26 mouse cellular contexts compared by ENCODE assay signal in the genomic region with DNA sequence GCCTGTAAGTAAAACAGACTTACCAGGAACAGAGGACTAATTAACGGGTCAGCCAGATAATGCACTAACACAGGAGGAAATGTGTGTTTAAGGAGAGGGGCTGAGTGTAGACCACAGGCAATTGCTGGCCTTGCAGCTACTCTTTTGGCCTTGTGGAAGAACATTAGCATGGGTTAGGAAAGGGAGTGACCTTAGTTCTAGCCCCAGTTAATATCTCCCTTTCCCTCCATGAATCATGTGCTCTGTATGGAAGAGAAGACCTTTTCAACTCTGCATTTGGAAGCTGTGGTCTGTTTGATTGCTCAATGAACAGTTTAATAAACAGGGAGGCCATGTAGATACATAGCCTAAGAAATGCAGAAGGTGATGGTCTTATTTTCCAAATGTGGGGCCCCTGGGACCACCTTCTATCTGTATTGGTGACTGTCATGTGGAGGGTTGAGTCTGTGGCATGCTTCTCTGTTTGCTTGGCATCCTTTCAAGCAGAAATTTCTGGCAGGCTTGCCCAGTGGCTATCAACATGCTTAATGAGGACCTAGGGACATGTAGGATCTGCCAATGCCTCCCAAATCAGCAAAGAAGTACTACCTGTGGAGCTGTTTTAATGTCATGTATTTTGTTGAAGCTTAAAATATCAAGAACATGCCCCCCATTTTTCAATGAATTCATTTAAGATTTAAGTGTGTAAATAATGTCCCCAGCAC.
DNase-seq lines count a peak whose midpoint lies in the region; ATAC-seq and TF ChIP-seq lines count a peak whose summit lies in the region.
"Had no signal": no experiment of that assay in that cellular context is flagged by ENCODE, and none has a peak within 500 bp of the region (broad histone marks: within the 10 kb centered on the region; RNA-seq: fewer than 3 reads in every experiment).

No protein-coding gene starts in this region.

- no peak overlapping the region for H3K4me3 ChIP-seq in heart, adult 2 months
- H3K4me3 ChIP-seq in limb, embryonic 12.5 days (replicated peaks) = no peak overlapping the region
- no peak overlapping the region for H3K4me3 ChIP-seq in limb, embryonic 10.5 days
- no peak overlapping the region for H3K4me3 ChIP-seq in lung, embryonic 16.5 days (ENCODE audit: low read length)
- H3K4me3 ChIP-seq: forebrain, embryonic 10.5 days; forebrain, embryonic 13.5 days; heart, embryonic 10.5 days had no signal

- 50% methylated on average over 1 of the region's 1 CpGs for WGBS in heart, adult 2 months
- 40% methylated on average over 1 of the region's 1 CpGs for WGBS in limb, embryonic 12.5 days
- 51% methylated on average over 1 of the region's 1 CpGs for WGBS in limb, embryonic 10.5 days
- 56% methylated on average over 1 of the region's 1 CpGs for WGBS in lung, embryonic 16.5 days

- no peak overlapping the region for H3K4me2 ChIP-seq in limb, embryonic 12.5 days
- H3K4me2 ChIP-seq in lung, embryonic 16.5 days (ENCODE audit: low read depth, low read length) = no peak overlapping the region
- H3K4me2 ChIP-seq: forebrain, embryonic 13.5 days; hindbrain, embryonic 14.5 days had no signal

- no peaks in the 10 kb centered on the region for H3K9me3 ChIP-seq in limb, embryonic 12.5 days
- H3K9me3 ChIP-seq in limb, embryonic 10.5 days (replicated peaks) = no peaks in the 10 kb centered on the region
- H3K9me3 ChIP-seq in lung, embryonic 16.5 days (ENCODE audit: control insufficient read depth, low read length) = no peaks in the 10 kb centered on the region
- H3K9me3 ChIP-seq: forebrain, embryonic 10.5 days; forebrain, embryonic 13.5 days; G1E; heart, embryonic 10.5 days had no signal

- ATAC-seq in limb, embryonic 12.5 days (ENCODE audit: insufficient number of reproducible peaks, insufficient read depth, low FRiP score, low TSS enrichment, low read depth) = no peak
- peak; percentile 78 for ATAC-seq in lung, embryonic 16.5 days (ENCODE audit: low read depth)
- ATAC-seq: forebrain, embryonic 13.5 days; forebrain, embryonic 16.5 days; hindbrain, postnatal 0 days; inflammation-experienced regulatory T-cells, adult 6 months; intestine, embryonic 16.5 days; Patski had no signal

- no peak overlapping the region for H3K27ac ChIP-seq in heart, adult 2 months
- H3K27ac ChIP-seq in limb, embryonic 12.5 days = 0 out of 2 replicates have a peak overlapping the region, but pooled peaks have one; percentile 4
- H3K27ac ChIP-seq in limb, embryonic 10.5 days = no peak overlapping the region
- H3K27ac ChIP-seq in lung, embryonic 16.5 days (ENCODE audit: low read length) = peak overlapping the region; percentile 80
- H3K27ac ChIP-seq: forebrain, embryonic 10.5 days; forebrain, embryonic 13.5 days; heart, embryonic 10.5 days; hindbrain, embryonic 14.5 days; hindbrain, postnatal 0 days had no signal

- DNase-seq in cerebellum, postnatal 10 days = peak; percentile 50 to 57
- no peak for DNase-seq in cerebellum, adult 18-20 months
- peak; percentile 32 to 37 for DNase-seq in heart, postnatal 10 days
- no peak for DNase-seq in heart, adult 2 months
- DNase-seq in limb, embryonic 10.5 days (ENCODE audit: low spot score) = no peak
- DNase-seq in lung, postnatal 25 days (ENCODE audit: low spot score) = no peak
- DNase-seq: adrenal gland, postnatal 14 days; B cell, adult 2 months; cerebellum, adult 11-12 months; cerebellum, adult 9-11 months; gastrocnemius, postnatal 10 days; gastrocnemius, postnatal 36 days; heart, postnatal 36 days had no signal

- no peaks in the 10 kb centered on the region for H3K4me1 ChIP-seq in heart, adult 2 months (ENCODE audit: control insufficient read depth, insufficient read depth, low read length)
- peaks cover 12% of the 10 kb centered on the region; the same call in 1 of the 2 replicates for H3K4me1 ChIP-seq in limb, embryonic 12.5 days (replicated peaks)
- H3K4me1 ChIP-seq in limb, embryonic 10.5 days = peaks cover 23% of the 10 kb centered on the region
- H3K4me1 ChIP-seq in lung, embryonic 16.5 days (replicated peaks; ENCODE audit: control insufficient read depth, insufficient read depth, low read length) = peaks cover 17% of the 10 kb centered on the region

- H3K36me3 ChIP-seq in heart, adult 2 months (ENCODE audit: control insufficient read depth, insufficient read depth, low read length) = no peaks in the 10 kb centered on the region
- no peaks in the 10 kb centered on the region for H3K36me3 ChIP-seq in limb, embryonic 12.5 days
- no peaks in the 10 kb centered on the region for H3K36me3 ChIP-seq in limb, embryonic 10.5 days
- H3K36me3 ChIP-seq in lung, embryonic 16.5 days (ENCODE audit: control insufficient read depth, insufficient read depth, low read length) = no peaks in the 10 kb centered on the region
- H3K36me3 ChIP-seq: forebrain, embryonic 10.5 days; G1E; heart, embryonic 10.5 days had no signal

- H3K9ac ChIP-seq in heart, adult 2 months (ENCODE audit: low read depth, low read length) = no peak overlapping the region
- H3K9ac ChIP-seq in limb, embryonic 12.5 days (replicated peaks) = no peak overlapping the region
- no peak overlapping the region for H3K9ac ChIP-seq in lung, embryonic 16.5 days (ENCODE audit: low read length)
- H3K9ac ChIP-seq: forebrain, embryonic 13.5 days; hindbrain, embryonic 14.5 days had no signal

- no peaks in the 10 kb centered on the region for H3K27me3 ChIP-seq in heart, adult 2 months (ENCODE audit: control insufficient read depth, insufficient read depth, low read length)
- no peaks in the 10 kb centered on the region for H3K27me3 ChIP-seq in limb, embryonic 12.5 days
- H3K27me3 ChIP-seq in limb, embryonic 10.5 days (ENCODE audit: low read depth, poor library complexity, severe bottlenecking) = 0 out of 2 replicates have a peak, but pooled peaks cover 6% of the 10 kb centered on the region
- H3K27me3 ChIP-seq in lung, embryonic 16.5 days (ENCODE audit: control insufficient read depth, insufficient read depth, low read depth, low read length) = no peaks in the 10 kb centered on the region
- H3K27me3 ChIP-seq: CH12.LX, Patski had no signal

- no peak for TF ChIP-seq POLR2A in heart, adult 2 months (IDR thresholded peaks at IDR 0.05; ENCODE audit: insufficient read depth, low read depth, low read length)

- H3K79me2 ChIP-seq in heart, adult 2 months (replicated peaks; ENCODE audit: control insufficient read depth, insufficient read depth, low read length) = no peaks in the 10 kb centered on the region

- TF ChIP-seq CTCF in heart, adult 2 months (IDR thresholded peaks at IDR 0.05) = no peak

- no peak for TF ChIP-seq EP300 in heart, adult 2 months (IDR thresholded peaks at IDR 0.05; ENCODE audit: insufficient read depth, low read depth, low read length)

- intact Hi-C loops in heart, postnatal 10 days (cut with DNase I) = loop anchor here (5.0 kb wide), 1 partner anchor 1775 kb away; no protein-coding TSS in a partner anchor
- intact Hi-C loops in heart, adult 2 months (cut with DNase I) = no loop called here

Comparison
In these comparisons a context has a peak if more than half of its experiments do, and no peak if none do; other contexts are left out.
1. DNase-seq: peak in cerebellum, postnatal 10 days (2 of 2) and heart, postnatal 10 days (2 of 2); none in cerebellum, adult 18-20 months (0 of 2), heart, adult 2 months (0 of 2), limb, embryonic 10.5 days (single experiment) and lung, postnatal 25 days (single experiment).
2. H3K27ac ChIP-seq: peak in limb, embryonic 12.5 days (single experiment) and lung, embryonic 16.5 days (single experiment); none in heart, adult 2 months (single experiment) and limb, embryonic 10.5 days (single experiment).